Mouse (Mus musculus) liver, adult 2 months (tissue): Measurements from ENCODE around the gene Vps8.

Source experiments
- CTCF ChIP-seq: fragments of 200-500 bp; IDR thresholded peaks from 2 replicates; pipeline ENCODE4 v1.5.1; 2011; ENCODE audit warnings: low read depth, low read length, control low read depth
- POLR2A ChIP-seq: fragments of 200-500 bp; IDR thresholded peaks from 2 replicates; pipeline ENCODE4 v1.6.1; 2011; ENCODE audit warnings: low read length, control low read depth; ENCODE audit not compliant: insufficient read depth; ENCODE audit errors: extremely low read depth

- TF ChIP-seq CTCF (no peak), POLR2A (no peak)
Observed at GRCm38 (mm10) chr16:21403402-21403801, 19.5 kb upstream of the Vps8 start.
